Mouse (Mus musculus): ENCODE results near the gene Nrarp. TPM values are rescaled to one million over a fixed set of nuclear protein-coding genes. Genes with fewer than 3 reads are reported as not detected.
A peak's percentile ranks its signal among the peaks of the same experiment; 100 is the strongest.

Nrarp gene
- polyA plus RNA-seq, 1 experiment, result 39.0 TPM

GRCm38 (mm10) chr2:25185625-25186574, 5.3 kb downstream of the Nrarp start:
- peak overlapping the region; percentile 4; the same call in 1 of the 2 replicates for H3K27ac ChIP-seq (ENCODE audit: insufficient read depth, low read depth, low read length)
- no peaks in the 10 kb centered on the region for H3K27me3 ChIP-seq (ENCODE audit: control insufficient read depth, insufficient read depth, low read length)
- TF ChIP-seq CTCF (IDR thresholded peaks at IDR 0.05; ENCODE audit: extremely low read depth, insufficient read length, insufficient replicate concordance, low read depth, low read length), result peak; percentile 41; the same call in 1 of the 2 replicates
- TF ChIP-seq POLR2A (IDR thresholded peaks at IDR 0.05; ENCODE audit: low read depth, low read length), result 0 out of 2 replicates have a peak, but pooled peaks have one; percentile 27
- H3K4me3 ChIP-seq (ENCODE audit: low read depth, low read length), result peak overlapping the region; percentile 62
- peaks cover 13% of the 10 kb centered on the region for H3K4me1 ChIP-seq (ENCODE audit: control insufficient read depth, insufficient read depth, insufficient read length, low read length)
- 3% methylated on average over 64 of the region's 64 CpGs for WGBS
- no peaks in the 10 kb centered on the region for H3K36me3 ChIP-seq (ENCODE audit: control insufficient read depth, insufficient read depth, low read length)

- TF ChIP-seq CTCF (IDR thresholded peaks at IDR 0.05; ENCODE audit: extremely low read depth, insufficient read length, insufficient replicate concordance, low read depth, low read length), result no peak
- no peak for TF ChIP-seq POLR2A (IDR thresholded peaks at IDR 0.05; ENCODE audit: low read depth, low read length)
- 47% methylated on average over 5 of the region's 5 CpGs for WGBS
Observed at GRCm38 (mm10) chr2:25186575-25186930, 6.0 kb downstream of the Nrarp start.

GRCm38 (mm10) chr2:25187841-25188240, 7.3 kb downstream of the Nrarp start:
- TF ChIP-seq POLR2A (IDR thresholded peaks at IDR 0.05; ENCODE audit: low read depth, low read length) (no peak), CTCF (IDR thresholded peaks at IDR 0.05; ENCODE audit: extremely low read depth, insufficient read length, insufficient replicate concordance, low read depth, low read length) (no peak)
- no peak overlapping the region for H3K4me3 ChIP-seq (ENCODE audit: low read depth, low read length)
- no peaks in the 10 kb centered on the region for H3K36me3 ChIP-seq (ENCODE audit: control insufficient read depth, insufficient read depth, low read length)
- no peaks in the 10 kb centered on the region for H3K27me3 ChIP-seq (ENCODE audit: control insufficient read depth, insufficient read depth, low read length)
- no peak overlapping the region for H3K27ac ChIP-seq (ENCODE audit: insufficient read depth, low read depth, low read length)
- WGBS, result 88% methylated on average over 6 of the region's 6 CpGs
- H3K4me1 ChIP-seq (ENCODE audit: control insufficient read depth, insufficient read depth, insufficient read length, low read length), result peaks cover 13% of the 10 kb centered on the region

More at GRCm38 (mm10) chr2:25186575-25186930, 6.0 kb downstream of the Nrarp start:
- H3K4me3 ChIP-seq (ENCODE audit: low read depth, low read length), result peak overlapping the region; percentile 62; the same call in 1 of the 2 replicates
- no peaks in the 10 kb centered on the region for H3K36me3 ChIP-seq (ENCODE audit: control insufficient read depth, insufficient read depth, low read length)
- no peak overlapping the region for H3K27ac ChIP-seq (ENCODE audit: insufficient read depth, low read depth, low read length)
- peaks cover 13% of the 10 kb centered on the region for H3K4me1 ChIP-seq (ENCODE audit: control insufficient read depth, insufficient read depth, insufficient read length, low read length)
- no peaks in the 10 kb centered on the region for H3K27me3 ChIP-seq (ENCODE audit: control insufficient read depth, insufficient read depth, low read length)

- no peaks in the 10 kb centered on the region for H3K27me3 ChIP-seq (ENCODE audit: control insufficient read depth, insufficient read depth, low read length)
- H3K27ac ChIP-seq (ENCODE audit: insufficient read depth, low read depth, low read length), result peak overlapping the region; percentile 97
- peaks cover 6% of the 10 kb centered on the region; the same call in 1 of the 2 replicates for H3K36me3 ChIP-seq (ENCODE audit: control insufficient read depth, insufficient read depth, low read length)
- no peak for TF ChIP-seq POLR2A (IDR thresholded peaks at IDR 0.05; ENCODE audit: low read depth, low read length)
- TF ChIP-seq CTCF (IDR thresholded peaks at IDR 0.05; ENCODE audit: extremely low read depth, insufficient read length, insufficient replicate concordance, low read depth, low read length), result peak; percentile 91; the same call in 1 of the 2 replicates
- WGBS, result 0% methylated on average over 6 of the region's 6 CpGs
- H3K4me3 ChIP-seq (ENCODE audit: low read depth, low read length), result peak overlapping the region; percentile 6
- H3K4me1 ChIP-seq (ENCODE audit: control insufficient read depth, insufficient read depth, insufficient read length, low read length), result peaks cover 34% of the 10 kb centered on the region
Observed at GRCm38 (mm10) chr2:25193330-25193770, 12.8 kb downstream of the Nrarp start.

GRCm38 (mm10) chr2:25194006-25194405, 13.4 kb downstream of the Nrarp start:
- peak overlapping the region; percentile 6; the same call in 1 of the 2 replicates for H3K4me3 ChIP-seq (ENCODE audit: low read depth, low read length)
- no peaks in the 10 kb centered on the region for H3K27me3 ChIP-seq (ENCODE audit: control insufficient read depth, insufficient read depth, low read length)
- 45% methylated on average over 5 of the region's 5 CpGs for WGBS
- TF ChIP-seq CTCF (IDR thresholded peaks at IDR 0.05; ENCODE audit: extremely low read depth, insufficient read length, insufficient replicate concordance, low read depth, low read length), result no peak
- no peak for TF ChIP-seq POLR2A (IDR thresholded peaks at IDR 0.05; ENCODE audit: low read depth, low read length)
- H3K27ac ChIP-seq (ENCODE audit: insufficient read depth, low read depth, low read length), result peak overlapping the region; percentile 97
- H3K4me1 ChIP-seq (ENCODE audit: control insufficient read depth, insufficient read depth, insufficient read length, low read length), result peaks cover 39% of the 10 kb centered on the region
- H3K36me3 ChIP-seq (ENCODE audit: control insufficient read depth, insufficient read depth, low read length), result peaks cover 6% of the 10 kb centered on the region; the same call in 1 of the 2 replicates

GRCm38 (mm10) chr2:25194486-25195171, 14.1 kb downstream of the Nrarp start:
- H3K27me3 ChIP-seq (ENCODE audit: control insufficient read depth, insufficient read depth, low read length), result no peaks in the 10 kb centered on the region
- peak overlapping the region; percentile 69 for H3K4me3 ChIP-seq (ENCODE audit: low read depth, low read length)
- H3K4me1 ChIP-seq (ENCODE audit: control insufficient read depth, insufficient read depth, insufficient read length, low read length), result peaks cover 40% of the 10 kb centered on the region
- peak overlapping the region; percentile 97 for H3K27ac ChIP-seq (ENCODE audit: insufficient read depth, low read depth, low read length)
- TF ChIP-seq POLR2A (IDR thresholded peaks at IDR 0.05; ENCODE audit: low read depth, low read length), result 0 out of 2 replicates have a peak, but pooled peaks have one; percentile 26
- no peak for TF ChIP-seq CTCF (IDR thresholded peaks at IDR 0.05; ENCODE audit: extremely low read depth, insufficient read length, insufficient replicate concordance, low read depth, low read length)
- H3K36me3 ChIP-seq (ENCODE audit: control insufficient read depth, insufficient read depth, low read length), result peaks cover 8% of the 10 kb centered on the region; the same call in 1 of the 2 replicates
- WGBS, result 58% methylated on average over 17 of the region's 17 CpGs

All from small intestine, adult 2 months (tissue).